Mouse (Mus musculus) forebrain, embryonic 15.5 days (tissue): ENCODE results near the gene I0C0044D17Rik. TPM values are rescaled to one million over a fixed set of nuclear protein-coding genes. Genes with fewer than 3 reads are reported as not detected.

Experiments used
- ATAC-seq: fragments of 200-750 bp; cut with Nextera tagmentation; replicated peaks from 2 replicates; pipeline ENCODE4 v1.8.0; 2017; ENCODE audit warnings: mild to moderate bottlenecking, moderate TSS enrichment, moderate library complexity
- H3K27ac ChIP-seq: fragments of 300-500 bp; sonication (generic); replicated peaks from 2 replicates; pipeline ENCODE4 v1.5.1; 2015; ENCODE audit warnings: mild to moderate bottlenecking, inconsistent platforms
- H3K27me3 ChIP-seq: fragments of 300-500 bp; sonication (generic); 2 replicates; pipeline ENCODE4 v1.6.1; 2015; ENCODE audit warnings: inconsistent platforms
- H3K36me3 ChIP-seq: fragments of 300-500 bp; sonication (generic); 2 replicates; pipeline ENCODE4 v1.6.1; 2015; ENCODE audit warnings: mild to moderate bottlenecking, inconsistent platforms
- H3K4me1 ChIP-seq: fragments of 300-500 bp; sonication (generic); 2 replicates; pipeline ENCODE4 v1.6.1; 2015; ENCODE audit warnings: inconsistent platforms
- H3K4me2 ChIP-seq: fragments of 300-500 bp; sonication (generic); replicated peaks from 2 replicates; pipeline ENCODE4 v1.6.1; 2015; ENCODE audit warnings: mild to moderate bottlenecking, inconsistent platforms
- H3K4me3 ChIP-seq: fragments of 300-500 bp; sonication (generic); 2 replicates; pipeline ENCODE4 v1.5.1; 2015; ENCODE audit warnings: mild to moderate bottlenecking, inconsistent platforms
- H3K9ac ChIP-seq: fragments of 300-500 bp; sonication (generic); replicated peaks from 2 replicates; pipeline ENCODE4 v1.6.1; 2015; ENCODE audit warnings: mild to moderate bottlenecking, inconsistent platforms
- H3K9me3 ChIP-seq: fragments of 300-500 bp; sonication (generic); 2 replicates; pipeline ENCODE4 v1.6.1; 2016; ENCODE audit warnings: inconsistent platforms
- WGBS: fragments of 180-500 bp; shearing (Covaris S2); methylation state at CpG from one replicate; pipeline ENCODE4 v1.1.7; 2015; ENCODE audit warnings: mixed read lengths; 5-methylcytosine and 5-hydroxymethylcytosine counted together
- polyA plus RNA-seq: library from polyadenylated mRNA; unstranded; fragments of >200 nt; fragmentation: Nextera tagmentation; extraction: Ambion mirVana; gene quantifications from 2 replicates; pipeline ENCODE4 v1.2.1, GENCODE M21; 2015

Gene I0C0044D17Rik
- polyA plus RNA-seq, 1 experiment from 2014 or later = not detected

GRCm38 (mm10) chr4:98793486-98793885, 30.2 kb downstream of the I0C0044D17Rik start:
- H3K27ac ChIP-seq = no peak overlapping the region
- WGBS = 89% methylated on average over 9 of the region's 9 CpGs
- no peaks in the 10 kb centered on the region for H3K9me3 ChIP-seq
- H3K4me3 ChIP-seq = no peak overlapping the region
- H3K27me3 ChIP-seq = no peaks in the 10 kb centered on the region
- no peak overlapping the region for H3K9ac ChIP-seq
- H3K4me1 ChIP-seq = peaks cover 26% of the 10 kb centered on the region
- ATAC-seq = no peak
- no peaks in the 10 kb centered on the region for H3K36me3 ChIP-seq
- H3K4me2 ChIP-seq = no peak overlapping the region

DNA sequence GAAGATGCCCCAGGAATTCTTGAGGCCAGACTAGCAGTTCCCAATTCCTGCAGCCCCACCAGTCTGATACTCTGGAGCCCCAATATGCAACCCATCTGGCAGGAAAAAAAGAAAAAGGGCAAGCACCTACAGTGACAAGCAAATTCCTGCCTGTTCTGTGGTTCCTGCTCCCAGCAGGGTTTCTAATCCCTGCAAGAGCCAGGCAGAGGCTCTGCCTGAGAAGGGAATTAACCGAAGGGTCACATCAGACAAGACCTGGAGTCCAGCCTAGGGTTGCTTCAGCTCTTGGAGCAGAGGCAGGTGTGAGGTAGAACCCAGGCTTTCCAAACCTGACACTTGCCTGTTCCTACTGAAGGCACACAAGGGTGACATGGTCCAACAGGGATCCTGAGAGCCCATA, 32.9 kb downstream of the I0C0044D17Rik start:
- WGBS = 38% methylated on average over 1 of the region's 1 CpGs
- Histone ChIP-seq H3K4me1 (peaks cover 17% of the 10 kb centered on the region), H3K27ac (no peak overlapping the region), H3K4me3 (no peak overlapping the region), H3K9me3 (no peaks in the 10 kb centered on the region), H3K36me3 (no peaks in the 10 kb centered on the region), H3K9ac (no peak overlapping the region), H3K4me2 (no peak overlapping the region), H3K27me3 (no peaks in the 10 kb centered on the region)
- no peak for ATAC-seq

- Histone ChIP-seq H3K9ac (peak overlapping the region; percentile 15; the same call in 1 of the 2 replicates), H3K4me1 (peaks cover 17% of the 10 kb centered on the region), H3K27me3 (no peaks in the 10 kb centered on the region), H3K9me3 (no peaks in the 10 kb centered on the region), H3K36me3 (no peaks in the 10 kb centered on the region), H3K4me3 (peak overlapping the region; percentile 34), H3K4me2 (peak overlapping the region; percentile 48), H3K27ac (no peak overlapping the region; the same call in 1 of the 2 replicates)
- ATAC-seq = peak; percentile 48
- WGBS = 3% methylated on average over 10 of the region's 10 CpGs
Observed at GRCm38 (mm10) chr4:98789861-98790311, 33.8 kb downstream of the I0C0044D17Rik start.

DNA sequence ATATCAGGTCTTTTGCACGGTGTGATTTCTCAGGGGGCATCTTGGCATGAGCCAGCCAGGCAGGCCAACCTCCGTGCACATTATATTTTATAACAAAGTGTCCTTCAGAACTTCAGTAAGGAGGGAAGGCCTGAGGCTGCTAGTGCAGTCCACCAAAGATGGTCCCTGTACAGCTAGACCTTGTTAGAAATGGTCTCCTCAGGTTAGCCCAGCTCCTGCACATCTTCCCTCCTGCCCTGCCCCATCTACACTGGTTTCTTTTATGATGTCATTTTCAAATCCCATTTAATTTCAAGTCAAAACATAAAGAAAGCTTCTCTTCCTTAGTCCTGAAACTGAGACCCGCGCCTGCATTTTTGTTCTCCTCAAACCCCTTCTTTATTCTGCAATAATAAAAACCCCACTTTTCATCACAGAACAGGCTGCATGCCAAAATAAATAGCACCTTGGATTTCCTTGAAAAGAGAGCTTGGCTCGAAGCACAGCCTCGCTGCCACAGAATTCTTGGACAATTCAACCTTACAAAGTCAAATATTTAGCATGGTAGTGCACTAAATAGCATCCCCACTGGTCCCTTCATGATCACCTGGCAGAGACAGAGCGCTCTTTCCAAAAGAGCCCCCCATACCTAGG, 34.4 kb downstream of the I0C0044D17Rik start:
- WGBS = 45% methylated on average over 7 of the region's 7 CpGs
- Histone ChIP-seq H3K27ac (no peak overlapping the region), H3K4me2 (peak overlapping the region; percentile 48), H3K9me3 (no peaks in the 10 kb centered on the region), H3K36me3 (no peaks in the 10 kb centered on the region), H3K27me3 (no peaks in the 10 kb centered on the region), H3K9ac (peak overlapping the region; percentile 15; the same call in 1 of the 2 replicates), H3K4me3 (peak overlapping the region; percentile 34), H3K4me1 (peaks cover 17% of the 10 kb centered on the region)
- ATAC-seq = no peak

- 24% methylated on average over 3 of the region's 3 CpGs for WGBS
Observed at GRCm38 (mm10) chr4:98786281-98786680, 37.4 kb downstream of the I0C0044D17Rik start.

DNA sequence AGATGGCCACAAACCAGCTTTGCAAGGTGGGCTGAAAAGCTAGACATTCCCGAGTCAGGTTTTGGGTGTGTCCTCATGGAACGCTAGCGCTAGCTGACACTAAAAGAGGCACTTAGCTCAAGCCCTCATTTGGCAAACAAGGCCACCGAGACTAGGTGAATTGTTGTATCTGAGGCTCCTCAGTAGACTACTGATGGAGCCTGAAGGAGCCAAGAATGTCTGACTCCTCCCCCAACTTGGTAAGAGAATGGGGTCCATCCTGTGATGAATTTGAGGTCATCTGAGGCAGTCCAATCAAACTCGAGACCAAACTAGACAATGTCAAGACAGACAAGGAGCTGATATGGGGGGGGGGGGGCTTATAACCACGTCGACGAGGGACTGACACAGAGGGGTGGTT, 37.8 kb downstream of the I0C0044D17Rik start:
- Histone ChIP-seq H3K9me3 (no peaks in the 10 kb centered on the region), H3K4me2 (no peak overlapping the region), H3K27me3 (no peaks in the 10 kb centered on the region), H3K27ac (no peak overlapping the region), H3K9ac (no peak overlapping the region), H3K36me3 (no peaks in the 10 kb centered on the region), H3K4me3 (no peak overlapping the region), H3K4me1 (peaks cover 17% of the 10 kb centered on the region)
- ATAC-seq = no peak
- WGBS = 38% methylated on average over 8 of the region's 8 CpGs

More at GRCm38 (mm10) chr4:98786281-98786680, 37.4 kb downstream of the I0C0044D17Rik start:
- Histone ChIP-seq H3K27me3 (no peaks in the 10 kb centered on the region), H3K4me2 (no peak overlapping the region), H3K36me3 (no peaks in the 10 kb centered on the region), H3K9me3 (no peaks in the 10 kb centered on the region), H3K4me1 (peaks cover 17% of the 10 kb centered on the region), H3K4me3 (no peak overlapping the region), H3K9ac (no peak overlapping the region), H3K27ac (no peak overlapping the region)
- no peak for ATAC-seq

GRCm38 (mm10) chr4:98778219-98778618, 45.4 kb downstream of the I0C0044D17Rik start:
- H3K27me3 ChIP-seq = no peaks in the 10 kb centered on the region
- ATAC-seq = 0 out of 2 replicates have a peak, but pooled peaks have one; percentile 32
- no peak overlapping the region for H3K4me3 ChIP-seq
- H3K4me2 ChIP-seq = peak overlapping the region; percentile 19
- WGBS = 12% methylated on average over 16 of the region's 16 CpGs
- H3K9me3 ChIP-seq = no peaks in the 10 kb centered on the region
- H3K9ac ChIP-seq = no peak overlapping the region
- H3K36me3 ChIP-seq = no peaks in the 10 kb centered on the region
- 0 out of 2 replicates have a peak, but pooled peaks cover 4% of the 10 kb centered on the region for H3K4me1 ChIP-seq
- no peak overlapping the region for H3K27ac ChIP-seq

GRCm38 (mm10) chr4:98777464-98777863, 46.2 kb downstream of the I0C0044D17Rik start:
- 76% methylated on average over 6 of the region's 6 CpGs for WGBS
- H3K4me1 ChIP-seq = 0 out of 2 replicates have a peak, but pooled peaks cover 4% of the 10 kb centered on the region
- no peak for ATAC-seq
- no peaks in the 10 kb centered on the region for H3K36me3 ChIP-seq
- no peaks in the 10 kb centered on the region for H3K27me3 ChIP-seq
- no peak overlapping the region for H3K27ac ChIP-seq
- no peak overlapping the region for H3K4me2 ChIP-seq
- H3K9ac ChIP-seq = no peak overlapping the region
- no peaks in the 10 kb centered on the region for H3K9me3 ChIP-seq
- no peak overlapping the region for H3K4me3 ChIP-seq

- Histone ChIP-seq H3K36me3 (no peaks in the 10 kb centered on the region), H3K4me3 (no peak overlapping the region), H3K4me2 (no peak overlapping the region), H3K9ac (no peak overlapping the region), H3K9me3 (no peaks in the 10 kb centered on the region), H3K27me3 (no peaks in the 10 kb centered on the region), H3K27ac (no peak overlapping the region), H3K4me1 (0 out of 2 replicates have a peak, but pooled peaks cover 4% of the 10 kb centered on the region)
- WGBS = 92% methylated on average over 10 of the region's 10 CpGs
- no peak for ATAC-seq
Observed at GRCm38 (mm10) chr4:98776721-98777427, 46.8 kb downstream of the I0C0044D17Rik start.

GRCm38 (mm10) chr4:98773785-98774184, 49.9 kb downstream of the I0C0044D17Rik start:
- H3K4me2 ChIP-seq = no peak overlapping the region
- no peak overlapping the region for H3K9ac ChIP-seq
- ATAC-seq = no peak
- WGBS = 89% methylated on average over 5 of the region's 5 CpGs
- 0 out of 2 replicates have a peak, but pooled peaks cover 4% of the 10 kb centered on the region for H3K4me1 ChIP-seq
- H3K27ac ChIP-seq = no peak overlapping the region
- H3K4me3 ChIP-seq = no peak overlapping the region
- no peaks in the 10 kb centered on the region for H3K36me3 ChIP-seq
- no peaks in the 10 kb centered on the region for H3K9me3 ChIP-seq
- no peaks in the 10 kb centered on the region for H3K27me3 ChIP-seq
